Mouse (Mus musculus): ENCODE measurements around the gene Camk2b.

DNA sequence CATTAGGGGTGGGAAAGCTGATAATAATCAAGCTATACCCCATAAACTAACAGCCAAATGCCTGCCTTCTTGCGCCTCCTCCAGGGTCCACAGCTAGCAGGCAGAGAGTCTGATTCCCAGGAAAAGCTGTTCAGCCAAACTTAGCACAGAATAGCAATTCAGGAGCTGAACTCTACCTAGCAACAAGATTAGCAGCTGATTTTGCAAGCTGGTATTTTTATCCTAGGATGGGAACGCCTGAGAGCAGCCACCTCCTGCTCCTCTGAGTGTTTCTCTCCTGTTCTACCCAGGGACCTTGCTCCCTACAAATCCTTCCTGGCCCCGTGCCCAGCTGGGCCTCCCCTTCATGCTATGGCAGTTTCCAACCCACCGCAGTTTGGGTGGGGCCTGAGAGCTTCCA, 20.8 kb upstream of the Camk2b start:
- TF ChIP-seq POLR2A (IDR thresholded peaks at IDR 0.05; ENCODE audit: low read depth, low read length): no peak
- TF ChIP-seq CTCF (IDR thresholded peaks at IDR 0.05; ENCODE audit: borderline replicate concordance, insufficient read depth, low read length): no peak

Measured in embryonic fibroblast, embryonic 13.5 days (primary cell).